Comparison of ENCODE assay signal across 8 mouse cellular contexts in genomic region chr1:135918644-135919407, GRCm38 (mm10). TPM values are rescaled to one million over a fixed set of nuclear protein-coding genes. Genes with fewer than 3 reads are reported as not detected.
DNase-seq lines count a peak whose midpoint lies in the region; ATAC-seq lines count a peak whose summit lies in the region.

TSS of gene Pkp1 (minus strand) at chr1:135919207.

- H3K4me1 ChIP-seq in embryonic facial prominence, embryonic 10.5 days = peaks cover 14% of the 10 kb centered on the region
- peaks cover 9% of the 10 kb centered on the region; the same call in 1 of the 2 replicates for H3K4me1 ChIP-seq in intestine, embryonic 16.5 days (ENCODE audit: control insufficient read depth, insufficient read depth, low read length)
- H3K4me1 ChIP-seq in neural tube, embryonic 12.5 days = peaks cover 9% of the 10 kb centered on the region; the same call in 1 of the 2 replicates

- H3K9me3 ChIP-seq in embryonic facial prominence, embryonic 10.5 days = no peaks in the 10 kb centered on the region
- H3K9me3 ChIP-seq in intestine, embryonic 16.5 days (ENCODE audit: control insufficient read depth, low read length) = no peaks in the 10 kb centered on the region
- H3K9me3 ChIP-seq in neural tube, embryonic 12.5 days = no peaks in the 10 kb centered on the region

- under 1% methylated on average over 67 of the region's 67 CpGs for WGBS in embryonic facial prominence, embryonic 10.5 days
- under 1% methylated on average over 58 of the region's 67 CpGs for WGBS in intestine, embryonic 16.5 days
- under 1% methylated on average over 67 of the region's 67 CpGs for WGBS in neural tube, embryonic 12.5 days

- peak; percentile 46; the same call in 1 of the 2 replicates for ATAC-seq in intestine, embryonic 16.5 days
- peak; percentile 48; the same call in 1 of the 2 replicates for ATAC-seq in neural tube, embryonic 12.5 days (ENCODE audit: low FRiP score, low read depth)
- ATAC-seq in cerebellum, adult (ENCODE audit: insufficient number of reproducible peaks, low FRiP score, low TSS enrichment) = no peak

- H3K27me3 ChIP-seq in embryonic facial prominence, embryonic 10.5 days (replicated peaks; ENCODE audit: low read depth, poor library complexity, severe bottlenecking) = peaks cover 98% of the 10 kb centered on the region
- peaks cover 53% of the 10 kb centered on the region for H3K27me3 ChIP-seq in intestine, embryonic 16.5 days (replicated peaks; ENCODE audit: control insufficient read depth, insufficient read depth, low read length)
- H3K27me3 ChIP-seq in neural tube, embryonic 12.5 days (replicated peaks) = peaks cover 80% of the 10 kb centered on the region

- H3K36me3 ChIP-seq in embryonic facial prominence, embryonic 10.5 days (replicated peaks) = no peaks in the 10 kb centered on the region
- H3K36me3 ChIP-seq in intestine, embryonic 16.5 days (ENCODE audit: control insufficient read depth, insufficient read depth, low read length) = no peaks in the 10 kb centered on the region
- no peaks in the 10 kb centered on the region for H3K36me3 ChIP-seq in neural tube, embryonic 12.5 days

- H3K4me2 ChIP-seq in intestine, embryonic 16.5 days (ENCODE audit: low read depth, low read length) = peak within 1 kb of the TSS; percentile 50
- peak within 1 kb of the TSS; percentile 53 for H3K4me2 ChIP-seq in neural tube, embryonic 12.5 days (replicated peaks)

- peak; percentile 33 for DNase-seq in kidney, postnatal 10 days
- DNase-seq in kidney, adult 11 months = no peak
- peak; percentile 59 for DNase-seq in embryonic facial prominence, embryonic 10.5 days (ENCODE audit: low spot score)
- no peak for DNase-seq in layer of hippocampus, postnatal 14 days (ENCODE audit: low spot score in 2 of 2)
- DNase-seq in frontal cortex, postnatal 14 days (ENCODE audit: low spot score in 2 of 2) = no peak

- peak within 1 kb of the TSS; percentile 50 for H3K4me3 ChIP-seq in embryonic facial prominence, embryonic 10.5 days
- peak within 1 kb of the TSS; percentile 39 for H3K4me3 ChIP-seq in intestine, embryonic 16.5 days (ENCODE audit: low read length)
- peak within 1 kb of the TSS; percentile 22 for H3K4me3 ChIP-seq in neural tube, embryonic 12.5 days

- H3K9ac ChIP-seq in intestine, embryonic 16.5 days (ENCODE audit: low read depth, low read length) = no peak within 1 kb of the TSS; the same call in 1 of the 2 replicates
- no peak within 1 kb of the TSS for H3K9ac ChIP-seq in neural tube, embryonic 12.5 days

- no peak within 1 kb of the TSS for H3K27ac ChIP-seq in embryonic facial prominence, embryonic 10.5 days (replicated peaks)
- H3K27ac ChIP-seq in intestine, embryonic 16.5 days (ENCODE audit: low read length) = no peak within 1 kb of the TSS
- no peak within 1 kb of the TSS for H3K27ac ChIP-seq in neural tube, embryonic 12.5 days

RNA-seq across cellular contexts. Expression of gene Pkp1, which starts in this region (rescaled TPM):
- 0.25 TPM in 1 of 2 replicates, not detected in the other for polyA plus RNA-seq in embryonic facial prominence, embryonic 10.5 days (2016; fragmentation: Nextera tagmentation; extraction: Ambion mirVana)
- 0.05 TPM in 1 of 2 replicates, not detected in the other for polyA plus RNA-seq in intestine, embryonic 16.5 days (2015; fragmentation: Nextera tagmentation; extraction: Ambion mirVana)
- 0.11 and 0.25 TPM in 2 replicates for polyA plus RNA-seq in neural tube, embryonic 12.5 days (2016; fragmentation: Nextera tagmentation; extraction: Ambion mirVana)
- total RNA-seq in layer of hippocampus, postnatal 14 days (2021) = under 1 TPM in 1 of 2 experiments, not detected in 1; 0.16 TPM

Comparison
In these comparisons a context has a peak if more than half of its experiments do, and no peak if none do; other contexts are left out.
1. Peak in DNase-seq and H3K4me3 ChIP-seq in embryonic facial prominence, embryonic 10.5 days; RNA of the gene not detected or under 1 TPM.
2. Peak in ATAC-seq, H3K4me3 ChIP-seq and H3K4me2 ChIP-seq in intestine, embryonic 16.5 days; RNA of the gene not detected or under 1 TPM.
3. Peak in ATAC-seq, H3K4me3 ChIP-seq and H3K4me2 ChIP-seq in neural tube, embryonic 12.5 days; RNA of the gene not detected or under 1 TPM.